Mouse (Mus musculus) MEL-GATA-1-ER (cell line): Measurements from ENCODE around the gene Olfr1102.

ENCODE experiments used
- DNase-seq: peaks from one replicate; pipeline ENCODE4 v3.0.0-alpha.2; 2012; ENCODE audit warnings: low read depth; ENCODE audit errors: extremely low read depth

Olfr1102 gene

DNA sequence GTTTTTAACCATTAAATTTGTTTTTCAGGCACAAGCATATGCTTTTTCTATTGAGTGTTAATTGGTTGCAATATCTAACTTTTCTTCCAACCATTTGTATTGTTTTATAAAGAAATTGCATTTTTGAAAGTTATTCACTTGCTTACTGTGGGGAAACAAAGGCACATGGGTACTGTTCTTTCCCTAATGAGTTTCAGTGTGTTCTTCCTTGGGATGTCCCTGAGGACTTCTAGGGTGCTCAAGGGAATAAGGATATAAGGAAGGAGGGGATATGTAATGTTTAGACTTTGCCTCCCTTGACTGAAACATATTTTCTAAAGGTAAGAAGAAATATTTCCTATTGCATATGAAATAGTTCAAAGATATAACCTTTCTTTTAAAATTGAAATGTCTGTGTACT, at the start of gene Olfr1102:
Gene Olfr1102 (plus strand): TSS at position 301 of the 400 bp plus-strand sequence.
- no peak for DNase-seq

- no peak for DNase-seq
Observed at GRCm38 (mm10) chr2:86960593-86960992, 37.6 kb upstream of the Olfr1102 start, which contains the start of gene Olfr1099. Gene Olfr1099, minus strand, starts transcription at chr2:86960693.

DNA sequence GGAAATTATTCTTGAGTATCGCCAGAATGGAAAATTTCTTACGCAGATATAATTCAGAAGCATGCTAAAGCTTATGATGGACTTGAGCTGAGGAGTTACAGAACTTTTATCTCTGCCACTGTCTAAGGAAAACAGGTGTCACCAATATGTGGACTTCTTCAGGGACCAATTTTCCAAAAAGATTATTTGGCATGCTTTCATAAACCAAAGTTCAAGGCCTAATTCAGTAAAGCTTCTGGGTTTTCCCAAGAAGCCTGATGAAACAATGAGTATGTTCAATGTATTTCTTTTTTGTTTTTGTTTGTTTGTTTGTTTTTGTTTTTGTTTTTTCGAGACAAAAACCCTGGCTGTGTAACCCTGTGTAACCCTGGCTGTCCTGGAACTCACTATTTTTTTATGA, 18.3 kb upstream of the Olfr1102 start, which contains the start of gene Olfr1100:
Gene Olfr1100 (minus strand): TSS at position 101 of the 400 bp plus-strand sequence.
- DNase-seq: no peak

DNA sequence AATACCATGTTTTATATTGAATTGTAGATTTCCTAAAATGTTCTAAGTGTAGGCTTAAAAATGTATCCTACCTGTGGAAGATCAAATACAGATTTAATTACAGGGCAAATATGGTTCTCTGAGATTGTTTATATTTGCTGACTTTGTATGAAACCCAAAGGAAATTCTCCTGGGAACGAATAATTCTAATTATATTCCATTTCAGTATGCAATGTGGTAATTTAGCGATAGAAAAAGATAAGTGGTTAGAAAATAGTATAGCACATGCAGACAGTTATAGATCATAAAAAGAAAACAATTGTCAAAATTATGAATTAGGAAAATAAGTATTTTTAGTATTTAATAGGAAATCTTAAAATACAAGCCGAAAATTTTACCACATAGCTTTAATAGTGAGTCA, 7.1 kb upstream of the Olfr1102 start, which contains the start of gene Olfr1101:
Gene Olfr1101 (minus strand): TSS at position 101 of the 400 bp plus-strand sequence.
- DNase-seq: no peak

DNA sequence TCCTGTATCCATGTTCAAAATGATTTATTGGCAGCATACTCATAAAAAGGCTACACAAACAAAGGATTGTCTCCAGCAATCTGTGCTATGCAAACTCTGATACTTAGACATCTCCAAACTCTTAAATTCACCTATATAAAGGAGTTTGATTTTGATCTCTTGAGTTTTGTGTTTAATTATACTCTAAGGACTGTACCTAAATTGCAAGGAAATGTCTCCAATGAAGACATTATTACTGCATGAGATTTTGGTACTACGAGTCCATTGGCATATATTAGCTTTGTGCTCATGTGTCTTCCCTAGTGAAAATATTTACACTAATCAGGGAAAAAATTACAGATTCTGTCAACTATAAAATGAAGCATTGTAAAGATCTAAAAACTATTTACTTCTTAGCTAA, 28.8 kb downstream of the Olfr1102 start, which contains the start of gene Olfr1104:
Gene Olfr1104 (minus strand): TSS at position 101 of the 400 bp plus-strand sequence.
- DNase-seq: no peak

DNA sequence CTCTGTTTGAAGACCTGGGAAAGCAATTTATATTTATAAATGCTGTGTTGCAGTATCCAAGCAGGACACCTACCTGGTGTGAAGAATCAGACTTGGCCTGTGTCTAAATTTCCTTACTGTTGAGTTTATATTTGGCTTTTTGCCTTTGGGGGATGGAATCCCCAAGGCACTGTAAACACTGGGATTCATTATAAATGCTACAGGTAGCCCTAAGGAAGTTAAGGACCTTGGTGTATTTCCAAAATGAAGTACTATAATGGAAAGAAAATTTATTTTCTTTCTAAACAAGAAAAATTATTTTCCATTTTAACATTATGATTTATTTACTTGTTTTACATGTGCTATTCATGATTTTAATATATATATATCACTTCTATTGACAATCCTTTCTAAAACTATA, 38.2 kb downstream of the Olfr1102 start, which contains the start of gene Olfr1105:
Gene Olfr1105 (minus strand): TSS at position 101 of the 400 bp plus-strand sequence.
- no peak for DNase-seq

- no peak for DNase-seq
Observed at GRCm38 (mm10) chr2:87052173-87052572, 54.0 kb downstream of the Olfr1102 start, which contains the start of gene Olfr1106. Gene Olfr1106, minus strand, starts transcription at chr2:87052273.
